Mouse (Mus musculus): Measurements from ENCODE around the gene Arrb2. TPM values are rescaled to one million over a fixed set of nuclear protein-coding genes. Genes with fewer than 3 reads are reported as not detected.
"Not testable (repeated sequence)": the region's sequence is repeated elsewhere in the genome, so short reads cannot be mapped to it uniquely, and the experiment has no call there.

Gene Arrb2
- polyA plus RNA-seq, 1 experiment from 2014 or later: 21.4 TPM

DNA sequence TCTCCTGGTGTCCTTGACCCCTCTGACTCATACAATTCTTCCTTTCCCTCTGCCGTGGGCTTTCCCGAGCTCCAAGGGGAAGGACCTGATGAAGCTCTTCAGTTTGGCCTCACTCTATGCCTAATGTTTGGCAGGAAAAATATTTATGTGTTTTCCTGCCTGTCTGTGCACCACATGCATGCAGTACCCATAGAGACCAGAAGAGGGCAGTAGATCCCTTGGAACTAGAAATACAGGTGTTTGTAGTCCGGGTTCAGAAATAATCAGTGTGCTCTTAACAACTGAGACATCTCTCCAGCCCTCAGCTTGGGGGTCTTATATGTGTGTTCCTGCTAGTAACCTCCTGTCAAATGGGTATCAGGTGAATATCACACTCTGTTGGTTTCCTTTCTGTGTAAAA, 18.5 kb upstream of the Arrb2 start:
- Histone ChIP-seq H3K4me2 (ENCODE audit: low read depth, low read length) (no peak overlapping the region), H3K27me3 (ENCODE audit: control insufficient read depth, insufficient read depth, low read length) (no peaks in the 10 kb centered on the region), H3K4me3 (ENCODE audit: low read depth, low read length) (no peak overlapping the region), H3K9me3 (replicated peaks; ENCODE audit: control insufficient read depth, low read length) (no peaks in the 10 kb centered on the region), H3K27ac (replicated peaks; ENCODE audit: low read depth, low read length) (no peak overlapping the region), H3K9ac (replicated peaks; ENCODE audit: low read length) (no peak overlapping the region), H3K36me3 (replicated peaks; ENCODE audit: control insufficient read depth, insufficient read depth, low read depth, low read length) (no peaks in the 10 kb centered on the region), H3K4me1 (ENCODE audit: control insufficient read depth, insufficient read depth, low read length) (no peaks in the 10 kb centered on the region)
- 6% methylated on average over 3 of the region's 3 CpGs for WGBS
- DNase-seq (ENCODE audit: low spot score): peak; percentile 87
- ATAC-seq (replicated peaks; ENCODE audit: insufficient number of reproducible peaks, low FRiP score, low TSS enrichment, low read depth): no peak

DNA sequence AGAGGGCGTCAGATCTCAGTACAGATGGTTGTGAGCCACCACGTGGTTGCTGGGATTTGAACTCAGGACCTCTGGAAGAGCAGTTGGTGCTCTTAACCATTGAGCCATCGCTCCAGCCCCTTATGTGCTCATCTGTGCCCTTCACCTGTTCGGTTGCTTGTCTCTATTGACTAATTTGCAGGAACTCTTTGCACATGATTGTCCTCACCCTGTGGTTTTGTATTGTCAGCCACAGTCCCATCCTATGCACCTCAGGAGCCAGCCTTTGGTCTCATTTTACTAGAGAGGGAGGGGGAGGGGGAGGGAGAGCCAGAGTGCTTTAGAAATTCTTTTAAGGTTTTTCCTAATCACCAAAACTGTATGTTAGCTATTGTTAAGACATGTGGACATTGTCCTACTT, 14.2 kb upstream of the Arrb2 start:
- Histone ChIP-seq H3K4me3 (ENCODE audit: low read depth, low read length) (no peak overlapping the region), H3K4me1 (ENCODE audit: control insufficient read depth, insufficient read depth, low read length) (no peaks in the 10 kb centered on the region), H3K4me2 (ENCODE audit: low read depth, low read length) (no peak overlapping the region), H3K36me3 (replicated peaks; ENCODE audit: control insufficient read depth, insufficient read depth, low read depth, low read length) (no peaks in the 10 kb centered on the region), H3K9me3 (replicated peaks; ENCODE audit: control insufficient read depth, low read length) (no peaks in the 10 kb centered on the region), H3K9ac (replicated peaks; ENCODE audit: low read length) (no peak overlapping the region), H3K27ac (replicated peaks; ENCODE audit: low read depth, low read length) (no peak overlapping the region), H3K27me3 (ENCODE audit: control insufficient read depth, insufficient read depth, low read length) (no peaks in the 10 kb centered on the region)
- ATAC-seq (replicated peaks; ENCODE audit: insufficient number of reproducible peaks, low FRiP score, low TSS enrichment, low read depth): no peak
- no peak for DNase-seq (ENCODE audit: low spot score)
- WGBS: 66% methylated on average over 4 of the region's 4 CpGs

DNA sequence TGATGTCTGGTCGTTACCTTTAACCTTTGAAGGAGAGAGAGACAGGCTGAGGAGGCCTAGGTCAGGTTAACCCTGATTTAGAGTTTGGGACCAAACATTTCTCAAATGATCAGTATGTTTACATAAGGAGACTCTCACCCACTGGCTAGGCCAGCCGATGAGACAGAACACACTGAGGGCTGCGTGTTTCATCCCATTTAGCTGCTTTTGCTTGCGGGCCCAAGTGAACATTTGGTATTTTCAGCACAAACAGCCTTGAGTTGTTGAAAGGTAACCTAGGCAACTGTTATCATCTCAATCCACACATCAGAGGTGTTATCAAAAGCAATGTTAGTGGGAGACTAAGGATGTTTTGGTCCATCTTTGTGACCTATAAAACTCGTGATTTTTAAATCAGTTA, 12.9 kb upstream of the Arrb2 start:
- ATAC-seq (replicated peaks; ENCODE audit: insufficient number of reproducible peaks, low FRiP score, low TSS enrichment, low read depth): no peak
- Histone ChIP-seq H3K4me1 (ENCODE audit: control insufficient read depth, insufficient read depth, low read length) (no peaks in the 10 kb centered on the region), H3K4me3 (ENCODE audit: low read depth, low read length) (no peak overlapping the region), H3K27ac (replicated peaks; ENCODE audit: low read depth, low read length) (no peak overlapping the region), H3K9ac (replicated peaks; ENCODE audit: low read length) (no peak overlapping the region), H3K4me2 (ENCODE audit: low read depth, low read length) (no peak overlapping the region), H3K9me3 (replicated peaks; ENCODE audit: control insufficient read depth, low read length) (no peaks in the 10 kb centered on the region), H3K36me3 (replicated peaks; ENCODE audit: control insufficient read depth, insufficient read depth, low read depth, low read length) (no peaks in the 10 kb centered on the region), H3K27me3 (ENCODE audit: control insufficient read depth, insufficient read depth, low read length) (no peaks in the 10 kb centered on the region)
- WGBS: 75% methylated on average over 5 of the region's 5 CpGs
- DNase-seq (ENCODE audit: low spot score): no peak

DNA sequence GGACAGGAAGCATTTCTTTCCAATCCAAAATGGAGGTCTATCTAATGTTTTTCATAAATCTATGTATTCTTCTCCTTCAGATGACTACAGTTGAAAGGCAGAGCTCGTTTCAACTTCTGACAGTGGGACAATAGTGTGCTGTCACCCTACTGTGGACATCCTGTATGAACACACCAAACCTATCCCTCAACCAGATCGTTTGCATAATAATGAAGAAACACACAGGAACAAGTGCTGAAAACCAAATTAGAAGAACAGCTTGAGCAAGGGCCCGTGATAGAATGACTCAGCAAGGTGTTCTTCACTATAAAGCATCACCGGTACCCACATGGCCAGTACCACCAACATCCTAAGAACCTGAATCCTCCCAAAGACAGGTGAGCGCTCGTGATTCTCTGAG, 5.8 kb upstream of the Arrb2 start:
- not testable (repeated sequence) for H3K9ac ChIP-seq (replicated peaks; ENCODE audit: low read length); H3K4me1 ChIP-seq (ENCODE audit: control insufficient read depth, insufficient read depth, low read length); H3K36me3 ChIP-seq (replicated peaks; ENCODE audit: control insufficient read depth, insufficient read depth, low read depth, low read length); H3K9me3 ChIP-seq (replicated peaks; ENCODE audit: control insufficient read depth, low read length); H3K4me3 ChIP-seq (ENCODE audit: low read depth, low read length); H3K27ac ChIP-seq (replicated peaks; ENCODE audit: low read depth, low read length); DNase-seq (ENCODE audit: low spot score); ATAC-seq (replicated peaks; ENCODE audit: insufficient number of reproducible peaks, low FRiP score, low TSS enrichment, low read depth); H3K27me3 ChIP-seq (ENCODE audit: control insufficient read depth, insufficient read depth, low read length); H3K4me2 ChIP-seq (ENCODE audit: low read depth, low read length)
- 77% methylated on average over 6 of the region's 6 CpGs for WGBS

DNA sequence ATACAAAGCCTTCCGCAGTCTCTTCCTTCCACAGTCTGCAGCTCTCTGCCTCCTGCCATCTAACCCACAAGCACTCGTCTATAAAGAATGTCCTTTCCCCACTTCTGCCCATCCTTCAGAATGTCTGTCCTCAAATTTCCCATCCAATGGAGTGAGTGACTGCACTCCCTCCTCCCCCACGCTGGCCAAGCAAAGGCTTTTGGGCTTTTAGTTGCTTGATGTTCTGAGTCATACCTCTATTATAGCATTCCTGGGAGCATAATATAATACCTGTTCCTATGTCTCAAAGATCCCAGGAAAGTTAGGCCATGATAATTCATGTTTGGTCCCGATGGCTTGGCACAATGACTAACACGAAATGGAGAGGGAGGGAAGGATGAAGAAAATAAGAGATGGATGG, 861 bp upstream of the Arrb2 start:
- no peaks in the 10 kb centered on the region for H3K9me3 ChIP-seq (replicated peaks; ENCODE audit: control insufficient read depth, low read length)
- H3K36me3 ChIP-seq (replicated peaks; ENCODE audit: control insufficient read depth, insufficient read depth, low read depth, low read length): no peaks in the 10 kb centered on the region
- 32% methylated on average over 5 of the region's 5 CpGs for WGBS
- ATAC-seq (replicated peaks; ENCODE audit: insufficient number of reproducible peaks, low FRiP score, low TSS enrichment, low read depth) (no peak), DNase-seq (ENCODE audit: low spot score) (no peak)
- H3K27ac ChIP-seq (replicated peaks; ENCODE audit: low read depth, low read length): no peak overlapping the region
- H3K4me1 ChIP-seq (ENCODE audit: control insufficient read depth, insufficient read depth, low read length): peaks cover 5% of the 10 kb centered on the region; the same call in 1 of the 2 replicates
- H3K27me3 ChIP-seq (ENCODE audit: control insufficient read depth, insufficient read depth, low read length): no peaks in the 10 kb centered on the region
- H3K4me3 ChIP-seq (ENCODE audit: low read depth, low read length): no peak overlapping the region
- no peak overlapping the region for H3K4me2 ChIP-seq (ENCODE audit: low read depth, low read length)
- no peak overlapping the region for H3K9ac ChIP-seq (replicated peaks; ENCODE audit: low read length)

DNA sequence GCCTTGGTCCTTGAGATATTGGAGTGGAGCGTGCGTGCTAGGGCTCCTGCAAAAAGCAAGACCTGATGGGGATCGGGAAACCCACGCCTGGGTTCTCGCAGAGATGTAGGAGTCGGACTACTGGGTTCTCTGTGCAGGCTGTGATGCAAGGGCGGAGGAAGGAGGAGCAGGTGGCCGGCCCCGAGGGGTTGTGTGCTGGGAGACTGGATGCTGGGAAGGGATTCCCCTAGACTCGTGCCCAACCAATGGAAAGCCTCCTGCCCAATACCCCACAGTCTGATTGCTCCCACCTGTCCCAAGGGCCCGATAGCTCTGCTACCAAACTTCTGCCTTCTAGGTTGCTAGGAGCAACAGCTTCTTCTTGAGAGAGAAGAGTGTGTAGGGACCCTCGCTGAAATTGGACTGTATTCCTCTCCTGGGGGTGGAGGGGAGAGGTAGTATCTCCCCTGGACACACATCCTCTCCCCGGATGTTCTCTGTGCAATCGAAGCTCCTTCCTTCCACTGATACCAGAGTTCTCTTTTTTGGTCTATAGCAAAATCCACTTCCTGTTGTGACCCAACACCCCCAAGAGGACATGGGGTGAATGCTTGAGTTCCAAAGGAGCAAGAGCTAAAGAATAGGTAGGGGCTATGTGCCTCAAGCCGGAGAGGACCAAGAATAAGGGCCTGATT, 597 bp downstream of the Arrb2 start:
- Histone ChIP-seq H3K27me3 (ENCODE audit: control insufficient read depth, insufficient read depth, low read length) (no peaks in the 10 kb centered on the region), H3K4me2 (ENCODE audit: low read depth, low read length) (peak overlapping the region; percentile 50), H3K9ac (replicated peaks; ENCODE audit: low read length) (peak overlapping the region; percentile 80), H3K4me3 (ENCODE audit: low read depth, low read length) (peak overlapping the region; percentile 68), H3K27ac (replicated peaks; ENCODE audit: low read depth, low read length) (no peak overlapping the region; the same call in 1 of the 2 replicates), H3K4me1 (ENCODE audit: control insufficient read depth, insufficient read depth, low read length) (peaks cover 5% of the 10 kb centered on the region; the same call in 1 of the 2 replicates), H3K9me3 (replicated peaks; ENCODE audit: control insufficient read depth, low read length) (no peaks in the 10 kb centered on the region), H3K36me3 (replicated peaks; ENCODE audit: control insufficient read depth, insufficient read depth, low read depth, low read length) (no peaks in the 10 kb centered on the region)
- DNase-seq (ENCODE audit: low spot score): peak; percentile 50
- WGBS: 12% methylated on average over 15 of the region's 15 CpGs
- peak; percentile 61 for ATAC-seq (replicated peaks; ENCODE audit: insufficient number of reproducible peaks, low FRiP score, low TSS enrichment, low read depth)

DNA sequence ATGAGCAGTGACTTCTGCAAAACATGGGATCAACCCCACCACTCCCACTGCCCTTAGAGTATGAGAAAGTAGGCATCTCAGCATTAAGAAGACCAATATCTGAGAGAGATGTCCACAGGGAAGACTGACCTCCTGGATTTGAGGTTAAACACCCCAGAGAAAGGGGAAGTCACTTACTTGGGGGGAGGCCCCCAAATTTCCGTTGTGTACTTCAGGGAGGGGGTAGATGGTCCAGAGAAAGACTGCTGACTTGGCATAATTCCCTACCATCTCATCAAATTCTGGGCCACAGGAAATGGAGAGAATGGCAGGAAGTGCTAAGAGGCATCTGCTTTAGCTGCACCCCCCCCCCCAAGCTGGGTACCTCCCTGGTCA, 1.1 kb downstream of the Arrb2 start:
- Histone ChIP-seq H3K27ac (replicated peaks; ENCODE audit: low read depth, low read length) (no peak overlapping the region), H3K27me3 (ENCODE audit: control insufficient read depth, insufficient read depth, low read length) (no peaks in the 10 kb centered on the region), H3K9ac (replicated peaks; ENCODE audit: low read length) (no peak overlapping the region), H3K4me1 (ENCODE audit: control insufficient read depth, insufficient read depth, low read length) (peaks cover 5% of the 10 kb centered on the region; the same call in 1 of the 2 replicates), H3K36me3 (replicated peaks; ENCODE audit: control insufficient read depth, insufficient read depth, low read depth, low read length) (no peaks in the 10 kb centered on the region), H3K4me3 (ENCODE audit: low read depth, low read length) (peak overlapping the region; percentile 68), H3K4me2 (ENCODE audit: low read depth, low read length) (peak overlapping the region; percentile 50), H3K9me3 (replicated peaks; ENCODE audit: control insufficient read depth, low read length) (no peaks in the 10 kb centered on the region)
- ATAC-seq (replicated peaks; ENCODE audit: insufficient number of reproducible peaks, low FRiP score, low TSS enrichment, low read depth) (no peak), DNase-seq (ENCODE audit: low spot score) (no peak)
- 67% methylated on average over 1 of the region's 1 CpGs for WGBS

DNA sequence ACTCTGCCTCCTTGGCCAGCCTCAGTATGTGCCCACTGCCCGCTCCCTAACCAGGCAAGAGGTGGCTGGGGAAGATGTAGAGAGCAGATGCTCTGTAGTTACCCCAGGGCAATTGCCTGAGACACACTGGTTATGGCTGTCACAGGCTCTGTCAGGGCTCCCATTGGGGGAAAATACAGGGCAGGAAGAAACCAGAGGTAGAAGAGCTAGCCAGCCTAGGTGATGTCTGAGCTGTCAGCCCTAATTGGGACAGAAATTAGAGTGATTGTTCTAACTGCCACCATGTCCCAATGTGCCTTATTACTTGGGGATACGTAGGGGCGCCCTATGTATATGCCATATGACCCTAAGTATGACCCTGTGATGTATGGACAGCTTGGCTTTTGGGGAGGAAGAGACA, 1.5 kb downstream of the Arrb2 start:
- 83% methylated on average over 3 of the region's 3 CpGs for WGBS
- H3K4me1 ChIP-seq (ENCODE audit: control insufficient read depth, insufficient read depth, low read length): peaks cover 5% of the 10 kb centered on the region; the same call in 1 of the 2 replicates
- DNase-seq (ENCODE audit: low spot score): no peak
- no peak overlapping the region for H3K27ac ChIP-seq (replicated peaks; ENCODE audit: low read depth, low read length)
- 0 out of 2 replicates have a peak overlapping the region, but pooled peaks have one; percentile 68 for H3K4me3 ChIP-seq (ENCODE audit: low read depth, low read length)
- no peak overlapping the region for H3K4me2 ChIP-seq (ENCODE audit: low read depth, low read length)
- no peaks in the 10 kb centered on the region for H3K27me3 ChIP-seq (ENCODE audit: control insufficient read depth, insufficient read depth, low read length)
- no peak for ATAC-seq (replicated peaks; ENCODE audit: insufficient number of reproducible peaks, low FRiP score, low TSS enrichment, low read depth)
- H3K9ac ChIP-seq (replicated peaks; ENCODE audit: low read length): no peak overlapping the region
- no peaks in the 10 kb centered on the region for H3K9me3 ChIP-seq (replicated peaks; ENCODE audit: control insufficient read depth, low read length)
- no peaks in the 10 kb centered on the region for H3K36me3 ChIP-seq (replicated peaks; ENCODE audit: control insufficient read depth, insufficient read depth, low read depth, low read length)

Measured in embryonic facial prominence, embryonic 11.5 days (tissue).